Mouse (Mus musculus) myocyte (in vitro differentiated cells): Measurements from ENCODE around the gene Rnf180. TPM values are rescaled to one million over a fixed set of nuclear protein-coding genes. Genes with fewer than 3 reads are reported as not detected.

Source experiments
- H3K27me3 ChIP-seq: one replicate; pipeline ENCODE4 v1.6.1; 2011; ENCODE audit not compliant: control insufficient read depth, insufficient read depth, insufficient read length
- H3K36me3 ChIP-seq: one replicate; pipeline ENCODE4 v1.6.1; 2011; ENCODE audit not compliant: control insufficient read depth, insufficient read depth
- H3K4me2 ChIP-seq: one replicate; pipeline ENCODE4 v1.6.1; 2011; ENCODE audit warnings: low read depth, control low read depth
- H3K4me3 ChIP-seq: one replicate; pipeline ENCODE4 v1.5.1; 2011; ENCODE audit warnings: mild to moderate bottlenecking, control low read depth, moderate library complexity
- H3K79me2 ChIP-seq: one replicate; pipeline ENCODE4 v1.6.1; 2011; ENCODE audit not compliant: control insufficient read depth, insufficient read depth
- H3ac ChIP-seq: one replicate; pipeline ENCODE4 v1.6.1; 2011; ENCODE audit not compliant: control insufficient read depth, insufficient read length
- CEBPB ChIP-seq: IDR thresholded peaks from 2 replicates; pipeline ENCODE4 v1.6.1; 2011; ENCODE audit warnings: mild to moderate bottlenecking, moderate library complexity; ENCODE audit not compliant: poor library complexity, insufficient read depth, severe bottlenecking
- E2F4 ChIP-seq: IDR thresholded peaks from one replicate; pipeline ENCODE4 v1.6.1; 2011; ENCODE audit warnings: mild to moderate bottlenecking, control low read depth, moderate library complexity; ENCODE audit not compliant: insufficient read depth
- MAX ChIP-seq: IDR thresholded peaks from one replicate; pipeline ENCODE4 v1.6.1; 2011; ENCODE audit warnings: low read depth, mild to moderate bottlenecking, control low read depth
- MYOD1 ChIP-seq, 3 experiments: IDR thresholded peaks; one replicate each; pipeline ENCODE4 v1.6.1; 2011; ENCODE audit warnings: control low read depth in 2 of 3, low read depth in 2 of 3, mild to moderate bottlenecking in 2 of 3, moderate library complexity in 1 of 3; ENCODE audit not compliant: insufficient read length in 2 of 3, control insufficient read depth in 1 of 3
- MYOG ChIP-seq, 3 experiments: IDR thresholded peaks; one replicate each; pipeline ENCODE4 v1.6.1; 2011; ENCODE audit warnings: control low read depth in 2 of 3, low read depth in 2 of 3, mild to moderate bottlenecking in 2 of 3; ENCODE audit not compliant: insufficient read length in 2 of 3, control insufficient read depth in 1 of 3, insufficient read depth in 1 of 3
- POLR2A ChIP-seq: IDR thresholded peaks from one replicate; pipeline ENCODE4 v1.6.1; 2011; ENCODE audit warnings: low read depth, mild to moderate bottlenecking, control low read depth, moderate library complexity; ENCODE audit not compliant: insufficient read length
- POLR2AphosphoS2 ChIP-seq: IDR thresholded peaks from one replicate; pipeline ENCODE4 v1.6.1; 2011; ENCODE audit warnings: low read depth, control low read depth; ENCODE audit not compliant: insufficient read length
- REST ChIP-seq: IDR thresholded peaks from one replicate; pipeline ENCODE4 v1.6.1; 2011; ENCODE audit warnings: mild to moderate bottlenecking, control low read depth, moderate library complexity; ENCODE audit not compliant: insufficient read depth, insufficient read length
- SRF ChIP-seq: IDR thresholded peaks from one replicate; pipeline ENCODE4 v1.6.1; 2011; ENCODE audit warnings: low read depth; ENCODE audit not compliant: control insufficient read depth, insufficient read length
- TCF12 ChIP-seq: IDR thresholded peaks from one replicate; pipeline ENCODE4 v1.6.1; 2011; ENCODE audit warnings: mild to moderate bottlenecking, control low read depth; ENCODE audit not compliant: poor library complexity, insufficient read depth, severe bottlenecking
- TCF3 ChIP-seq: IDR thresholded peaks from one replicate; pipeline ENCODE4 v1.6.1; 2011; ENCODE audit warnings: low read depth, control low read depth; ENCODE audit not compliant: insufficient read length
- USF1 ChIP-seq: IDR thresholded peaks from one replicate; pipeline ENCODE4 v1.6.1; 2011; ENCODE audit warnings: low read depth, mild to moderate bottlenecking, control low read depth, moderate library complexity
- polyA plus RNA-seq: library from polyadenylated mRNA; unstranded; fragments of >200 nt; fragmentation: generic; extraction: Trizol; gene quantifications from one replicate; pipeline ENCODE4 v1.2.1, GENCODE M21; 2012; ENCODE audit warnings: missing spikeins

The Rnf180 gene
- polyA plus RNA-seq, 1 experiment = not detected

DNA sequence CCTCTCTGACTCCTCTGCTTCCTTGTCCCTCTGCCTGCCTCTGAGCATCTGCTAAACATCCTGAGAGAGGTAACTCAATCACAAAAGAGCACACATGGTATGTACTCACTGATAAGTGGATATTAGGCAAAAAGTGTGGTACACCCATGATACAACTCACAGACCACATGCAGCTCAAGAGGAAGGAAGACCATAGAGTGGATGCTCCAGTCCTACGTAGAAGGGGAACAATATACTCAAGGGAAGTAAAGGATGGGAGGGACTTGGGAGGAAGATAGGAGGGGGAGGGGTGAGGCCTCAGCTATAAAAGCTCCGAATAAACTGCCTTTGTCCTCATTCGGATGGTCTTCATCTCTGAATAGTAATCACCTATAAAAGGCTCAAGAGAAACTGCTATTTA, 96.6 kb downstream of the Rnf180 start:
- TF ChIP-seq POLR2A = no peak
- TF ChIP-seq SRF = no peak
- no peak for TF ChIP-seq USF1
- TF ChIP-seq CEBPB = no peak
- no peak for TF ChIP-seq E2F4
- Histone ChIP-seq H3K4me3 (no peak overlapping the region), H3K36me3 (no peaks in the 10 kb centered on the region), H3K27me3 (no peaks in the 10 kb centered on the region), H3K79me2 (no peaks in the 10 kb centered on the region), H3ac (no peak overlapping the region), H3K4me2 (no peak overlapping the region)

DNA sequence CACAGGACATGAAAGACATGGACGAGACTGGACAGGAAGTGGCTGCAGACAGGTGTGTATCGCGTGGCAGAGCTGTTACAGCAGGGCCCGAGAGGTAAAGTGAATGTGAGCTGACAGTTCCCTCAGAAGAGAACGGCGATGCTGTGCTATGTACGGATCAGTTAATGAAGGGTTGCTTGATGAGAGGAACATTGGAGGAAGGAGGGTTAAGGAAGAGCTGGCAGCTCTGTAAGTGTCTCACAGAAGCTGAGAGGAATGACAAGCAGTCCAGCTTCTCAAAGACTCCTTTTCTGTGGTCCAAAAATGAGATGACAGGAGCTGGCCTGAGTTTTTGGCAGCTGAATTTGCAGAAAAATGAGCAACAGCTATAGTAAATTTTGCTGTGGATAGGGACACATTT, 101.0 kb downstream of the Rnf180 start:
- H3K4me3 ChIP-seq = no peak overlapping the region
- H3K36me3 ChIP-seq = no peaks in the 10 kb centered on the region
- H3K27me3 ChIP-seq = no peaks in the 10 kb centered on the region
- no peak overlapping the region for H3K4me2 ChIP-seq
- H3K79me2 ChIP-seq = no peaks in the 10 kb centered on the region
- no peak for TF ChIP-seq MYOD1 (IDR thresholded peaks at IDR 0.05; ENCODE audit: control insufficient read depth in 1 of 3, insufficient read length in 2 of 3, low read depth in 2 of 3)
- TF ChIP-seq SRF = no peak
- TF ChIP-seq E2F4 = no peak
- TF ChIP-seq POLR2AphosphoS2 = no peak
- TF ChIP-seq MYOG (IDR thresholded peaks at IDR 0.05; ENCODE audit: control insufficient read depth in 1 of 3, insufficient read depth in 1 of 3, insufficient read length in 2 of 3, low read depth in 2 of 3) = no peak
- TF ChIP-seq CEBPB = no peak
- no peak for TF ChIP-seq MAX
- TF ChIP-seq TCF12 = no peak
- H3ac ChIP-seq = no peak overlapping the region

DNA sequence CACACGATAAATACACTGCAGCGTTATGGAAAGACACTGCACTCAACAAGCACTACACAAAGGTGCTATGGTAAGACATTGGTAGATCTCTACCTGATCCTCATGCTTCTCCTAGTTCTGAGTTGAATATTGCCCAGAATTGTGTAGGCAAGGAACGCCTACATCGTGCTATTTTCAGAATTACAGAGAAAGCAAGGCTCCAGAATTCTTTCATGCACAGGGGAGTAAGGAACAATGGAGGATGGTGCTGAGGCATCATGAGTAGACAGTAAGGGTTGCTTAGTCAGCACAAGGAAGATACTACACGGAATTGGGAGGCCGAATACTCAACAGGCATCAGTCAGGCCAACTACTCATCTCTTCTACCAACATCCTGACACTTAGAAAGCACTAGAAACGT, 105.9 kb downstream of the Rnf180 start:
- no peak overlapping the region for H3ac ChIP-seq
- H3K79me2 ChIP-seq = no peaks in the 10 kb centered on the region
- TF ChIP-seq MAX (no peak), MYOD1 (IDR thresholded peaks at IDR 0.05; ENCODE audit: control insufficient read depth in 1 of 3, insufficient read length in 2 of 3, low read depth in 2 of 3) (no peak), POLR2AphosphoS2 (no peak), TCF3 (no peak), REST (no peak), SRF (no peak), USF1 (no peak), TCF12 (no peak)
- no peaks in the 10 kb centered on the region for H3K27me3 ChIP-seq
- H3K4me3 ChIP-seq = no peak overlapping the region
- H3K4me2 ChIP-seq = no peak overlapping the region
- H3K36me3 ChIP-seq = no peaks in the 10 kb centered on the region

DNA sequence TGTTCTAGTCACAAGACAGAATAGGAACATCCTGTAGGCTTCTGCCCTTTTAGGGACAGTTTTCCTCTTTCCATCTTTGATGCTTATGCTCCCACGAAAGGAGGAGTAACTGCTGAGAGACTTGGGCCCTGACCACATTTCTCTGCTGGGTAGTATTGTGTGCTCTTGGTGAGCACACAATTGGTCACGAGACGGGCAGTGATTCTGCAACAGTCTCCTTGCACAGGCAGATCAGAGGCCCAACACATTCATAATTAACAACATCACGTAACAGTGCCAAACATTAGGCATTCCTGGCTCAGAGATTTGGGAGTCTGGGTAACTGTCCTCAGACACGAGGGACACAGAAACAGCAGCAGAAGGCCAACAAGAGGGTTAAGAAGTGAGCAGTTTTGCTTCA, 113.8 kb downstream of the Rnf180 start:
- Histone ChIP-seq H3ac (no peak overlapping the region), H3K36me3 (no peaks in the 10 kb centered on the region), H3K4me3 (no peak overlapping the region), H3K4me2 (no peak overlapping the region), H3K27me3 (no peaks in the 10 kb centered on the region), H3K79me2 (no peaks in the 10 kb centered on the region)
- TF ChIP-seq MAX (no peak), CEBPB (no peak), SRF (no peak), MYOD1 (IDR thresholded peaks at IDR 0.05; ENCODE audit: control insufficient read depth in 1 of 3, insufficient read length in 2 of 3, low read depth in 2 of 3) (no peak), USF1 (no peak), POLR2AphosphoS2 (no peak), MYOG (IDR thresholded peaks at IDR 0.05; ENCODE audit: control insufficient read depth in 1 of 3, insufficient read depth in 1 of 3, insufficient read length in 2 of 3, low read depth in 2 of 3) (no peak)

DNA sequence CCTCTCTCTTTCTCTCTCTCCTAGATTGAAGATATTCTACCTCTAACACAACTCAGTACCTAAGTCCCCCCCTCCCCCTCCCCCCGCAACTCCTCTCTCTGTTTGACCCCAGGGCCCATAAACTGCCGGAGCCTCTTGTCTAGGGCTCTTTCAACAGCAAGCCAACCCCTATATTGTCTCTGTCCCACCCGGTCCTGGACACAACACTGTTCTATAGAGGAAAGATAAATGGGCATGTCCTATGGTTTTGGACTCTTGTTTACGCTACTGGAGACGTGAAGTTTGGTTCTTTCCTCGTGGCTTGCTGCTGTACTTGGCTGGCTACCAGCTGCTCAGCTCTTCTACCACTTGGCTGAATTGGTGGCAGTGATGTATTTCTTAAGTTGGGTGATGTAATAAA, 129.2 kb downstream of the Rnf180 start:
- Histone ChIP-seq H3K79me2 (no peaks in the 10 kb centered on the region), H3K4me3 (no peak overlapping the region), H3K36me3 (no peaks in the 10 kb centered on the region), H3ac (no peak overlapping the region), H3K27me3 (no peaks in the 10 kb centered on the region), H3K4me2 (no peak overlapping the region)
- TF ChIP-seq SRF = no peak
- no peak for TF ChIP-seq TCF12

DNA sequence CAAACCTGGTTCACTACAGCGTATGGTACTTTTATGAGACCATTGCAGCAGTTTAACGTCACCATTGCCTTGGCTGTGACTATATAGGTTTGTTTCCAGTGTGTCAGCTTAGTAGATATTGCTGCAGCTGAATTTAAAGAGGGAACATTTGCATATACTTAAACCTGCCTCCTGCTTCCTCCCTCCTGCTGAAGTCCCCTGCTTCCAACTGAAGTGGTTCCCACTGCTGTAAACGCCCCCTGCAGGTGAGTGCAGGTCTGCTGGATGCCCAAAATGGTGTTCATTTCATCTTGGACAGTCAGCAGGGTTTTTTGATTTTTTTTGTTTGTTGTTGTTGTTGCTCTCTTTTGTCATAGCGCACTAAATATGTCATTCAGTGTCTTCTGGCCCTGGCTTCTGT, 140.7 kb downstream of the Rnf180 start:
- no peaks in the 10 kb centered on the region for H3K79me2 ChIP-seq
- H3K4me2 ChIP-seq = no peak overlapping the region
- no peak for TF ChIP-seq POLR2A
- TF ChIP-seq MYOG (IDR thresholded peaks at IDR 0.05; ENCODE audit: control insufficient read depth in 1 of 3, insufficient read depth in 1 of 3, insufficient read length in 2 of 3, low read depth in 2 of 3) = no peak
- TF ChIP-seq SRF = no peak
- no peak for TF ChIP-seq CEBPB
- TF ChIP-seq POLR2AphosphoS2 = no peak
- TF ChIP-seq E2F4 = no peak
- TF ChIP-seq TCF3 = no peak
- no peak for TF ChIP-seq MYOD1 (IDR thresholded peaks at IDR 0.05; ENCODE audit: control insufficient read depth in 1 of 3, insufficient read length in 2 of 3, low read depth in 2 of 3)
- no peak for TF ChIP-seq REST
- no peak overlapping the region for H3ac ChIP-seq
- no peak overlapping the region for H3K4me3 ChIP-seq
- no peaks in the 10 kb centered on the region for H3K36me3 ChIP-seq
- H3K27me3 ChIP-seq = no peaks in the 10 kb centered on the region
